Mouse (Mus musculus): ENCODE data around the gene Tmem218. TPM values are rescaled to one million over a fixed set of nuclear protein-coding genes. Genes with fewer than 3 reads are reported as not detected.

Tmem218 gene
- polyA plus RNA-seq, 1 experiment from 2014 or later = 10.1 TPM

- Histone ChIP-seq H3K27ac (replicated peaks; ENCODE audit: low read depth, low read length) (no peak overlapping the region), H3K4me2 (ENCODE audit: low read length) (no peak overlapping the region), H3K9ac (replicated peaks; ENCODE audit: low read length) (no peak overlapping the region), H3K36me3 (ENCODE audit: control insufficient read depth, insufficient read depth, low read length) (no peaks in the 10 kb centered on the region), H3K27me3 (ENCODE audit: control insufficient read depth, insufficient read depth, low read length) (no peaks in the 10 kb centered on the region), H3K9me3 (ENCODE audit: control insufficient read depth, low read length) (no peaks in the 10 kb centered on the region), H3K4me1 (ENCODE audit: control insufficient read depth, insufficient read depth, low read length) (peaks cover 45% of the 10 kb centered on the region), H3K4me3 (replicated peaks; ENCODE audit: low read depth, low read length) (no peak overlapping the region)
- WGBS = 38% methylated on average over 5 of the region's 5 CpGs
- DNase-seq = no peak
- ATAC-seq (ENCODE audit: low FRiP score, low TSS enrichment) = no peak
Measured at GRCm38 (mm10) chr9:37181596-37181995, 26.4 kb upstream of the Tmem218 start.

GRCm38 (mm10) chr9:37183176-37183575, 24.8 kb upstream of the Tmem218 start:
- Histone ChIP-seq H3K9ac (replicated peaks; ENCODE audit: low read length) (no peak overlapping the region), H3K27me3 (ENCODE audit: control insufficient read depth, insufficient read depth, low read length) (no peaks in the 10 kb centered on the region), H3K4me2 (ENCODE audit: low read length) (no peak overlapping the region), H3K4me3 (replicated peaks; ENCODE audit: low read depth, low read length) (no peak overlapping the region), H3K36me3 (ENCODE audit: control insufficient read depth, insufficient read depth, low read length) (no peaks in the 10 kb centered on the region), H3K4me1 (ENCODE audit: control insufficient read depth, insufficient read depth, low read length) (peaks cover 31% of the 10 kb centered on the region), H3K27ac (replicated peaks; ENCODE audit: low read depth, low read length) (no peak overlapping the region), H3K9me3 (ENCODE audit: control insufficient read depth, low read length) (no peaks in the 10 kb centered on the region)
- WGBS = 67% methylated on average over 2 of the region's 2 CpGs
- no peak for DNase-seq
- ATAC-seq (ENCODE audit: low FRiP score, low TSS enrichment) = no peak

GRCm38 (mm10) chr9:37187407-37187806, 20.6 kb upstream of the Tmem218 start:
- no peak for DNase-seq
- no peak overlapping the region for H3K4me3 ChIP-seq (replicated peaks; ENCODE audit: low read depth, low read length)
- no peaks in the 10 kb centered on the region for H3K9me3 ChIP-seq (ENCODE audit: control insufficient read depth, low read length)
- no peak overlapping the region for H3K27ac ChIP-seq (replicated peaks; ENCODE audit: low read depth, low read length)
- H3K4me2 ChIP-seq (ENCODE audit: low read length) = no peak overlapping the region
- no peaks in the 10 kb centered on the region for H3K4me1 ChIP-seq (ENCODE audit: control insufficient read depth, insufficient read depth, low read length)
- ATAC-seq (ENCODE audit: low FRiP score, low TSS enrichment) = no peak
- no peaks in the 10 kb centered on the region for H3K27me3 ChIP-seq (ENCODE audit: control insufficient read depth, insufficient read depth, low read length)
- 85% methylated on average over 5 of the region's 5 CpGs for WGBS
- no peak overlapping the region for H3K9ac ChIP-seq (replicated peaks; ENCODE audit: low read length)
- H3K36me3 ChIP-seq (ENCODE audit: control insufficient read depth, insufficient read depth, low read length) = no peaks in the 10 kb centered on the region

GRCm38 (mm10) chr9:37188024-37188423, 20.0 kb upstream of the Tmem218 start:
- Histone ChIP-seq H3K27me3 (ENCODE audit: control insufficient read depth, insufficient read depth, low read length) (no peaks in the 10 kb centered on the region), H3K27ac (replicated peaks; ENCODE audit: low read depth, low read length) (no peak overlapping the region), H3K9ac (replicated peaks; ENCODE audit: low read length) (no peak overlapping the region), H3K4me1 (ENCODE audit: control insufficient read depth, insufficient read depth, low read length) (no peaks in the 10 kb centered on the region), H3K36me3 (ENCODE audit: control insufficient read depth, insufficient read depth, low read length) (no peaks in the 10 kb centered on the region), H3K4me2 (ENCODE audit: low read length) (no peak overlapping the region), H3K4me3 (replicated peaks; ENCODE audit: low read depth, low read length) (no peak overlapping the region), H3K9me3 (ENCODE audit: control insufficient read depth, low read length) (no peaks in the 10 kb centered on the region)
- DNase-seq (no peak), ATAC-seq (ENCODE audit: low FRiP score, low TSS enrichment) (no peak)
- WGBS = 86% methylated on average over 3 of the region's 3 CpGs

- Histone ChIP-seq H3K9me3 (ENCODE audit: control insufficient read depth, low read length) (no peaks in the 10 kb centered on the region), H3K36me3 (ENCODE audit: control insufficient read depth, insufficient read depth, low read length) (no peaks in the 10 kb centered on the region), H3K4me3 (replicated peaks; ENCODE audit: low read depth, low read length) (no peak overlapping the region), H3K4me2 (ENCODE audit: low read length) (no peak overlapping the region), H3K9ac (replicated peaks; ENCODE audit: low read length) (no peak overlapping the region), H3K27me3 (ENCODE audit: control insufficient read depth, insufficient read depth, low read length) (no peaks in the 10 kb centered on the region), H3K4me1 (ENCODE audit: control insufficient read depth, insufficient read depth, low read length) (no peaks in the 10 kb centered on the region), H3K27ac (replicated peaks; ENCODE audit: low read depth, low read length) (no peak overlapping the region)
- 75% methylated on average over 4 of the region's 4 CpGs for WGBS
- ATAC-seq (ENCODE audit: low FRiP score, low TSS enrichment) = no peak
- no peak for DNase-seq
Measured at GRCm38 (mm10) chr9:37197067-37197466, 11.0 kb upstream of the Tmem218 start.

- Histone ChIP-seq H3K27ac (replicated peaks; ENCODE audit: low read depth, low read length) (no peak overlapping the region), H3K4me1 (ENCODE audit: control insufficient read depth, insufficient read depth, low read length) (no peaks in the 10 kb centered on the region), H3K27me3 (ENCODE audit: control insufficient read depth, insufficient read depth, low read length) (no peaks in the 10 kb centered on the region), H3K9ac (replicated peaks; ENCODE audit: low read length) (no peak overlapping the region), H3K4me2 (ENCODE audit: low read length) (no peak overlapping the region), H3K9me3 (ENCODE audit: control insufficient read depth, low read length) (no peaks in the 10 kb centered on the region), H3K36me3 (ENCODE audit: control insufficient read depth, insufficient read depth, low read length) (no peaks in the 10 kb centered on the region), H3K4me3 (replicated peaks; ENCODE audit: low read depth, low read length) (no peak overlapping the region)
- ATAC-seq (ENCODE audit: low FRiP score, low TSS enrichment) = no peak
- 89% methylated on average over 5 of the region's 5 CpGs for WGBS
- DNase-seq = no peak
Measured at GRCm38 (mm10) chr9:37200414-37200813, 7.6 kb upstream of the Tmem218 start.

- Histone ChIP-seq H3K4me1 (ENCODE audit: control insufficient read depth, insufficient read depth, low read length) (0 out of 2 replicates have a peak, but pooled peaks cover 6% of the 10 kb centered on the region), H3K4me2 (ENCODE audit: low read length) (no peak overlapping the region), H3K9ac (replicated peaks; ENCODE audit: low read length) (no peak overlapping the region), H3K27ac (replicated peaks; ENCODE audit: low read depth, low read length) (no peak overlapping the region), H3K9me3 (ENCODE audit: control insufficient read depth, low read length) (no peaks in the 10 kb centered on the region), H3K27me3 (ENCODE audit: control insufficient read depth, insufficient read depth, low read length) (no peaks in the 10 kb centered on the region), H3K4me3 (replicated peaks; ENCODE audit: low read depth, low read length) (no peak overlapping the region), H3K36me3 (ENCODE audit: control insufficient read depth, insufficient read depth, low read length) (no peaks in the 10 kb centered on the region)
- 18% methylated on average over 5 of the region's 5 CpGs for WGBS
- DNase-seq (no peak), ATAC-seq (ENCODE audit: low FRiP score, low TSS enrichment) (no peak)
Measured at GRCm38 (mm10) chr9:37203884-37204283, 4.1 kb upstream of the Tmem218 start.

- Histone ChIP-seq H3K27ac (replicated peaks; ENCODE audit: low read depth, low read length) (no peak overlapping the region), H3K27me3 (ENCODE audit: control insufficient read depth, insufficient read depth, low read length) (no peaks in the 10 kb centered on the region), H3K9me3 (ENCODE audit: control insufficient read depth, low read length) (no peaks in the 10 kb centered on the region), H3K4me2 (ENCODE audit: low read length) (no peak overlapping the region), H3K4me1 (ENCODE audit: control insufficient read depth, insufficient read depth, low read length) (0 out of 2 replicates have a peak, but pooled peaks cover 3% of the 10 kb centered on the region), H3K9ac (replicated peaks; ENCODE audit: low read length) (no peak overlapping the region), H3K4me3 (replicated peaks; ENCODE audit: low read depth, low read length) (no peak overlapping the region), H3K36me3 (ENCODE audit: control insufficient read depth, insufficient read depth, low read length) (no peaks in the 10 kb centered on the region)
- DNase-seq = no peak
- ATAC-seq (ENCODE audit: low FRiP score, low TSS enrichment) = no peak
- WGBS = 91% methylated on average over 13 of the region's 13 CpGs
Measured at GRCm38 (mm10) chr9:37213060-37213738, 5.2 kb downstream of the Tmem218 start.

GRCm38 (mm10) chr9:37214327-37215060, 6.5 kb downstream of the Tmem218 start:
- no peaks in the 10 kb centered on the region for H3K9me3 ChIP-seq (ENCODE audit: control insufficient read depth, low read length)
- DNase-seq = no peak
- H3K4me3 ChIP-seq (replicated peaks; ENCODE audit: low read depth, low read length) = no peak overlapping the region
- ATAC-seq (ENCODE audit: low FRiP score, low TSS enrichment) = no peak
- 91% methylated on average over 9 of the region's 9 CpGs for WGBS
- no peak overlapping the region for H3K9ac ChIP-seq (replicated peaks; ENCODE audit: low read length)
- H3K4me1 ChIP-seq (ENCODE audit: control insufficient read depth, insufficient read depth, low read length) = no peaks in the 10 kb centered on the region
- no peaks in the 10 kb centered on the region for H3K27me3 ChIP-seq (ENCODE audit: control insufficient read depth, insufficient read depth, low read length)
- no peak overlapping the region for H3K4me2 ChIP-seq (ENCODE audit: low read length)
- no peak overlapping the region for H3K27ac ChIP-seq (replicated peaks; ENCODE audit: low read depth, low read length)
- H3K36me3 ChIP-seq (ENCODE audit: control insufficient read depth, insufficient read depth, low read length) = no peaks in the 10 kb centered on the region

Measured in midbrain, embryonic 14.5 days (tissue).